Mouse (Mus musculus): ENCODE data around the gene Olfr1441.

Olfr1441 gene

DNA sequence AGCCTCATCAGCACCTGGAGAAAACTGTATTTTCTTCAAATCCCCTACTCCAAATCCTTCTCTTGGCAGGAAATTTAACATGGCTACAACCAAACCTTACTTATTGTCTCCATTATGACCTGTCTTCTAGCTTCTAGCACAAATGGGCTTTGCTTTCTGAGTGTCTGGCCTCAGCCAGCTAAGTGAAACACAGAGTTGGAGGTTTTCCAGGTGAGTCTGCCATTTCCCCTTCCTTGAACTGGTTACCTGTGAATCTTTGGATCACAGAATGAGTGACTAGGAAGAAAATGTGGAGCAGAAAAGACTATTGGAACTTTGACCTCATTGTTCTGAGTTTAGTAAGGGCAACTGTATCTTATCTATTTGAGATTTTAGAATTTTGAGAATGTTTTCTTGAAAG is at the start of gene Olfr1441:
Gene Olfr1441 (plus strand): TSS at position 73 of the 400 bp plus-strand sequence.
- DNase-seq (ENCODE audit: low read depth): no peak

DNA sequence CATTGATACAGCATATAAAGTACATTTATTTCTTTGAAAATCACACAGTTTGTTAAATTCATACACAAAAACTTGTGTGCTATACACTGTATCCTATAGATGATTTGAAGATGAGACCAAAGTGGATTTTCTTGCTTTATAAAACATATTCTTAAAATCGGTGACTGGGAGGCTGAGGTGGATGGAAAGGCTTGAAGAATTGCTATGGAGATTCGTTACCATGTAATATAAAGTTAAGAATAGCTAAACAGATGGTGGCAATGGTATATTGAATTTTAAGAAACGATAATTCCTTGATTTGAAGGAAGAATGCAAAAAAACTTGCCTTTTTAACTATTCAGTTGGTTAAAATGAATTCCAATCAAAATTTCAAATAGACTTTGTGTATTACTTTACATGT is 44.2 kb upstream of the Olfr1441 start:
- DNase-seq (ENCODE audit: low read depth): no peak

DNA sequence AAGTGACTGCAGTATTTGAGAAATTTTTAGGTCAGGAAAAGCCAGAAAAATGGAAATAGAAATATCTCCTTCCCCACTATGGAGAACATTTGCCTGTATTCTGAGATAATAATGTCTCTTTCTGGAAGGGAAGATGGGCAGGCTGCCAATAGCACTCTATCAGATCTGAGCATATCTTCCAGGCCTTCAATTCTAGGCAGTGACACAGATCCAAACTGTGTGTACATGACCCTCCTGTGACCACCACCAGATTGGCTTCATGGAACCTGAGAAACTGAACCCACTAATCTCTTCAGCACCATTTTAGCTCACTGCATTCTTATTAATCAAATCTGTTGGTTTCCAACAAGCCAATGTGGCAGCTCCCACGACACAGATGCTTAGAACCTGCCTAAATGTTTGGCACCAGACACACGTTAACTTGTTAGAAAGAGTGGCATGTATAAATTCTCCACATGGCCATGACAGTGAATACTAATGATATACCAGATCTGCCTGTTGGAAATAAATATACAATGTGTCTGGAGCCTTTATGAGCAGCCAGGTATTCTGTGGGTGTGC is 42.7 kb upstream of the Olfr1441 start:
- no peak for DNase-seq (ENCODE audit: low read depth)

DNA sequence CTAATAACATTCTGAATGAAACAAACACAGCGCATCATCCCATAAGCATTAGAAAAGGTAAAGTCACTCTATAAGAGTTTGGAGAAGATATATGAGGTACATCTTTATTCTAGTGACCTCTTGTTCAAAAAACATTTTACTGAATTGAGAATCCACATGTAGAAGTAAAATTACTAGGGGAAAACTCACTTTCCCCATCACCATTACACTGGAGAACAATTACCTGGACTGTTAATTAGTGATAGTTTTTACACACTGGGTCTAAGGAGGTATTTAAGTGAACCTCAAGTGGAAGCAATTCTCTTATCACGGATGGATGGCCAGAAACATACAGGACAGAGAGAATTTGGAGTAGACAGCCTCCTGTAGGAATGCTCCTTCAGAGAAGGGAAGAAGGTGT is 30.3 kb upstream of the Olfr1441 start, which contains the start of gene Olfr1440:
Gene Olfr1440 (plus strand): TSS at position 301 of the 400 bp plus-strand sequence.
- no peak for DNase-seq (ENCODE audit: low read depth)

DNA sequence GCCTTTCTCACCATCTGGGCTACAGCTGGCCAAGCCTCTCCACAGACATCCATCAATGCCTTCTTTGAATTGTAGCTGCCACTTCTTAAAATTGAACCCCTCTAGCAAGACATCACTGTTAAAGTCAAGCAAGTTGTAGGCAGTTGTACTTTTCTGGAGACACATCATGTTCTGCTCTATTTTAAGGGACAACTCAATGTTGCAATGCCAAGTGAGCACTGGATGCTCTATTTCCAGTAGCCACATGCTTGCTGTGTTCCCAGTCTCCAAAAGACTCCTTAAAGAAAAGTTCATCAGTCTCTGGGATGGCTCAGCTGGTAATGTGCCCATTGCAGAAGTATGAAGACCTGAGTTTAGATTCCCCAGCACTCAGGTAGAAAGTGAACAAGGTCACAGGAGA is 3.5 kb upstream of the Olfr1441 start:
- DNase-seq (ENCODE audit: low read depth): no peak

DNA sequence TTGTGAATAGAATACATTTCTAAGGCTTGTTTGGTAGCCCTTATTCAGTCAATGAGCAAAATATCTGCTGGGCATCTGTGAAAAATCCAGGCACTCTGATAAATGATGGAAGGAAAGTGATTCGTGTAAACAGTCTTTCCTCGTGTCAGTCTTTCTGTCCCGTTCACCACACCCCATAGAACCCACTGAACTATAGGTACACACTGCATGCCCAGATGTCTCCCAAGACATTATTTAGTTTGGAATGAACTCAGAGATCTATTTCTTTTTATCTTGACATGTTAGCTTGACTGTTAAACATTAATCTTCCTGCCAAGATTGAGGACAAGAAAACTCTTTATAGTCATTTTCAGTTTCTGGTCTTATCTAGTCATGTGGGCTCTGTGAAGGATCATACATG is 1.1 kb downstream of the Olfr1441 start:
- no peak for DNase-seq (ENCODE audit: low read depth)

DNA sequence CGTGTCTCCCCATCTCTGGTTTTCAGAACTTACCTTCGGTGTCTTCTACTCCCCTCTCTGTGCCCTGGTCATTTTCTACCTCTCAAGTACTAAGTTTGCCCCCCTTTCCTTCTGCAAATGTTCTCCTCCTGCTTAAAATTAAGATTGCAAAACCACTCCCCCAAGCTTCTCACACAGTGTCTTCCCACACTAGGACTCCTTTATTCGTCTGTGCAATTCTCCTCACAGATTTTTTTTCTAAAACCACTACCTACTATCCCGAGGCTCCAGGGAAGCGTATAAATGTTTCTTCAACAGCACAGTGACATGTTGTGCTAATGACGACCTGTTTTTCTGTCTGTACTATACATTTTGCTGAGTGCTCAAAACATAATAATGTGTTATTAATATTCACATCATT is 3.3 kb downstream of the Olfr1441 start:
- DNase-seq (ENCODE audit: low read depth): no peak

DNA sequence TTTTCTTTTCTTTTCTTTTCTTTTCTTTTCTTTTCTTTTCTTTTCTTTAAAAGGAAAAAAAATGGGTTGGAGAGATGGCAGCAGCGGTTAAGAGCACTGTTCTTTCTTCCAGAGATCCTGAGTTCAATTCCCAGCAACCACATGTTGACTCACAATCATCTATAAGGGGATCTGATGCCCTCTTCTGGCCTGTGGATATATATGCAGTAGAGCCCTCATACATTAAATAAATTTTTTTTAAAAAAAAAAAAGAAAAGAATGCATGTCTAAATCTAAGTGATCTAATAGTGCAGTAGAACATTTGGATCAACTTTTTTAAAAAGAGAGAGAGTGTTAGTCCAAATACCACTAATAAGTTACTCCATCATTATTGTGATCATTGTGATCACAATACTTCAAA is 4.4 kb downstream of the Olfr1441 start:
- DNase-seq (ENCODE audit: low read depth): no peak

DNA sequence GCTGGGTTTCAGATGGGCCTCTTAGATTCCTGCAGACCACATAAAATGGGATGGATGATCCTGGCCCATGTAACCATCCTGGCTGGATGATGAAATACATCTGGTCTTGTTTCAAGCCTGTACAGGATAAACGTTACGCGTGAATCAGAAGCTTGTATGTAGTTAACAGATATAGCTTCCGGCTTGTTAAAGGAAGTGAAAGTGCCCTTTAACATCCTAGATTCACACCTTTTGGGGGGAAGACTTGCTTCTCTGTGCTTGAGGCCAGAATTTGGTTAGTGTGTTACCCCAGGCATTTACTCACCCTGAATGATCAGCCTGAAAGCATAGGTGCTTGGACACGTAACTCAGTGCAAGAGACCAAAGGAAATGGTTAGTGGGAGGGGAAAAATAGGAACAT is 9.9 kb downstream of the Olfr1441 start:
- no peak for DNase-seq (ENCODE audit: low read depth)

DNA sequence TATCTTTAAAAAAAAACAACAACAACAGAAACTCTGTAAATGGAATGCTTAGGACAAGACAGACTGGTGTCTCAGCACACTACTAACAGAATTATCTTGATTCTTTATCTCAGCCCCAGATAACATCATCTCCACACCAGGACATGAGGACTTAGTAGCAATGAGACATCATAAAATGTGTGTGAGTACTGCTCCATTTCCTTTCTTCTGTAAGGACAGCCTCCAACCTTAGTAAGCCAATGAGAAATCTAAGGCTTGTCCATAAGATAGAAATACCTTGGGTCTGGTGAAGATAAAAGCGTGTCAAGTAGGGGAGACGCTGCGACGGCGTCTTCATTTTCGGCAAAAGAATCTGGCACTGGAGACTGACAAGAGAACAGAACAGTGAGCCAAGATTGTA is 10.4 kb downstream of the Olfr1441 start, which contains the start of gene Pfpl:
Gene Pfpl (plus strand): TSS at position 301 of the 400 bp plus-strand sequence.
- DNase-seq (ENCODE audit: low read depth): no peak

DNA sequence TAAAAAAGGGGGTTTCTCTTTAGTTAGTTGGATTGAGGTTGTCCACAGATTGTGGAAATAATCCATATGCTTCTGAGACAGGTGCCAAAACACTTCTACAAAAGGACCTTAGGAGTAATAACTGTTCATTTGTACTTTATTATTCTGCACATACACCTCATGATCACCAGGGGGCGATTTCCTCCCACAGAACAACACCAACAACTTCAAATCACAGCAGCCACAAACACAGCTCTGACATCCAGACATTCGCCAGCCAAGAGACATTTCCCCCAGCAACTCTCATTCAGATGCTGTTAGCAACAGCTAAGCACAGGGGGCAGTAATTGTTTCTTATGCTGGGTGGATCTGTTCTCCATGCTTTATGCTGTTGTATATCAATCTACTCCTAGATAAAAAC is 15.8 kb downstream of the Olfr1441 start:
- no peak for DNase-seq (ENCODE audit: low read depth)

DNA sequence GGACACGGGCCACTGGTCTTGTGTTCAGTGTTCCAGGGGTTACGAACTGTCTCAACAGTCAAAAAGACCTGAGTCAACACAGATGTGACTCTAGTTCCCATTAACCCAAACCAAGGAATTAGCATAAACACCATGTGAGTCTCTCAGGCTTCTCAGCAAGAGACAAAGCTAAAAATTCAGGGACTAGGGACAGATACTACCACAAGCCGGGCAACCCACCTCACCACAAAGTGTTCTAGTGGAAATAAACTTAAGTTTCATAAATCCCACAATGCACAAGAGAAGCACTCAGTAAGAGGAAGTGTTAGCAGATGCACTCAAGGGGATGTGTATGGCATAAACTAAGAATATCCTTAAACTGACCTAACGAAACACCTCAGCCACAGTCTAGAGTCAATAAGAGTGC is 17.8 kb downstream of the Olfr1441 start:
- DNase-seq (ENCODE audit: low read depth): no peak

DNA sequence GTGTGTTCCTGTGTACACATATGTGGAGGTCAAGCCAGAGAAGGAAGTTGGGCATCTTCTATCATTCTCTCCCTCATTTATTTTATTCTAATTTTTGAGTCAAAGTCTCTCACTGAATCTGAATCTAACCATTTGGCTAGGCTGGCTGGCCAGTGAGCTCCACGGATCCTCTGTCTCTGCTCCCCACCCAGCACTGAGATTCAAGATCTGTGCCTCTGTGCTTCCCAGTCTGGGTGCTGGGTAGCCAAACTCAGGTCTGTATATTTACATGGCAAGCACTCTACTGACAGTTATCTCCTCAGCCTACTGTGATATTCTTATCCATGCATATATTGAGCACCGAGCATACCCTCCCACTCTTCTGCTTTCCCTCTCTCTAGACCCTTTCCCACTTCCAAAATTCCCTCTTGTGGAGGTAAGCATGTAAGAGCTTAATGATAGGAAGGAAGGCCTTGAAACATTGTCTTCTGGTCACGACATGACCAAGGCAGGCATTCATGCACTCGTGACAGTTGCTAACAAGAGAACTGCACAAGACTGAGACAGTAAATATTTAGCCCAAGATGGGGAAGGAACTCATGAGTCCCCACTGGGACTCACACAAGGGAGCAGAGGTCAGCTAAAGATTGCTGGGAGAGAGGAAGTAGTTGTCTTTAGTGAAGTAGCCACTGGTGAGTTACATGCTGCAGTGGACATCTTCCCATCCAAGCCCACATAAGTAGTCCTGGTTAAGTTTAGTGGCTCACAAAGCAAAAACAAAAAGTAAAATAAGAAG is 18.7 kb downstream of the Olfr1441 start:
- DNase-seq (ENCODE audit: low read depth): no peak

DNA sequence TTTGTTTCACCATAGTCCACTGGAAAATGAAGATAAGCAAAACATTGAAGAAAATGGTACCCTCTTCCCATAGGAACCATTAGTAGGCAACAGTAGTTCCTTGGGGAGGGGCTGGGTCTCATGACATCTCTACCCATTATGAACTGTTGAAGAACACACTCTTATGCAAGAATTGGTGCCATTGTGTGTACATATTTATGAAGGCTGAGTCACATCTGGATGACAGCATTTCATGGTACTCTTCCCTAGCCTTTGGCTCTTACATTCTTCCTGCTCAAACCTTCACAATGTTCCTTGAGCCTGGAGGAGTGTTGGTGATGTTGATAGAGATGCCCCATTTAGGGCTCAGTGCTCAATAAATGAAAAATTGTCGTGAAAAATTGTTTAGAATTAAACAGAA is 22.3 kb downstream of the Olfr1441 start:
- no peak for DNase-seq (ENCODE audit: low read depth)

DNA sequence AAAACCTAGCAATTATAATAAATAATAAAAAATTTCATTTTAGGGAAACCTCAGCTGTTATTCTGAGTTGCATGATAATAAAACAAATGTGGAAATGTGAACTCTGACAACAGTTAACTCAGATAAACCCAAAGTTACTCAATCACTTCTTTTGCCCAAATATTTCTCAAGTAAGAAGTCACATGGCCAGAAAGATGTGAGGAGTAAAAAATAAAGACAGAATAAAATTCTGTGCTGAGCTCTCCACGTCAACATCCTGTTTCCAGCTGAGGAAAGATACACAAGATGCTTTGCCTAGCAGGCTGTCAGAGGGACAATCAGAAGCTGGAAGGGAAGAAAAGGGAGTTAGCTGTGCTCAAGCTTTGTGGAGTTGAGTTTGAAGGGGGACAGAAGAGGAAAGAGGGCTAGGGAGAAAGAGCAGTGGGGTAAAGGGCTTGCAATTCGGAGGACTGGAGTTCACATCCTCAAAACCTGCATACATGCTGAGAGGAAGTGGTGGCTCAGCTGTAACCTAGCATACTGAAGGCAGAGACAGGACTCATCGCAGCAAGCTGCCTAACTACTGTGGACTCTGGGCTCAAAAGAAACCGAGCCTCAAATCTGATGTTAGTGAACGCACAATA is 23.0 kb downstream of the Olfr1441 start:
- no peak for DNase-seq (ENCODE audit: low read depth)

DNA sequence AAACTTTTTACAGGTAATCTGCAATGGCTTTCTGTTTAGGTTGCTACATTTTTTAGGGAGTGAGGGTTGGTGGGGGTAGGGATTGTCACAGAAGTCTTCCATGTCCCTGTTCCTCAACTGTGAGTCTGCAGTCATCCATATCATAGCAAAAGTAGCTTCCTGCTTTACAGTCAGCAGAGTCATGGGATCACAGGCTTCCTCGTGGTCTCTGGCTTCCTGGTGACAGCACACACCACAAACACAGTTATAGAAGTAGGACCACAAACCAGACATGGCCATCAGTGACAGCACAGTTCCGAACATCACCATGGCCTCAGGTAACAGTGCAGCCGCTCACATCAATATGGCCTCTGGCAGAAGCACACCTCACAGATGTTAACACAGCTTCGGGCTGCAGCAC is 25.3 kb downstream of the Olfr1441 start:
- DNase-seq (ENCODE audit: low read depth): no peak

DNA sequence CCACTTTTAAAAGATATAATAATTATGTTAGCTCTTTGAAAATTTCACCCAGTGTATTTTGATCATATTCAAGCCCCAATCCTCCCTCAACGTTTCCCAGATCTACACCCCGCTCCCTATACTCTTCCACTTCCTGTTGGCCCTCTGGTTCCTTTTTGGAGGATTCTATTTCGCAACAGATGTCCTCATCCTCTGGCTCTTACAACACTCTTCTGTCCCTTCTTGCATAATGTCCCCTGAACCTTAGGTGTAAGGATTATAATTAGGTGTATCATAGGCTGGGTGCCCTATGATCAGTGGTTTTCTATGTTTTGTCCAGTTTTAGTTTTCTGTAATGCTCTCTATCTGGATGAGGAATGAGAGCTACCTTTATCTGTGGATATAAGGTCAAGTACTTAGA is 27.8 kb downstream of the Olfr1441 start:
- DNase-seq (ENCODE audit: low read depth): no peak

DNA sequence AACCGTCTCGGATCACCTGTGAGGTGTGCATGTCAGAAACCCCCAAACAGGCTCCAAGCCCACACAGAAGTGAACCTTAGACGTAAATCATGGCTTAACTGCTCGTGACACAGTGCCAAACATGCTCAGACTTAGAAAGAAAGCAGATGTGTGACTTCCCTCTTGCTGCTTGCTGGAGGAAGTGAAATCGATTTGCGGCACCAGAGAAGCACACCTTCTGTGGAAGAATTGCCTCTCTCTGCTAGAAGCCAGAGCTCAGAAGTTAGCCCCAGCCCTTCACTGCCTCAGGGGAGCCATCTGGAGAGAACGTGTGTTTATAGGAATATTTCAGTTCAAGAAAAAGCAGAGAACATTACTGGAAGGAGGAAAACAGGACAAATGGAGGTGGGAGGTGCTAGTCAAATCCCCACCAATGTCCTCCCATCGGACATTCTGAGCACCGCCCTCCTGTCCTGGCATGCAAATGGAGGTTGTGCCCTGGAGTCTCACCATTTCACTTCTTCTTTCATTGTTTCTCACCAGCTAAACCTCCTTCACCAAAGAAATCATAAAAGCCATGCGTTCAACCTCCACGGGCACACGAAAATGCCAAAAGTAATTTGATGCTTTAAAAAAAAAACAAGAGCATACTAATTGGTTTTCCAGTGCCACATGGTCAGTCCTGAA is 40.3 kb downstream of the Olfr1441 start:
- no peak for DNase-seq (ENCODE audit: low read depth)

DNA sequence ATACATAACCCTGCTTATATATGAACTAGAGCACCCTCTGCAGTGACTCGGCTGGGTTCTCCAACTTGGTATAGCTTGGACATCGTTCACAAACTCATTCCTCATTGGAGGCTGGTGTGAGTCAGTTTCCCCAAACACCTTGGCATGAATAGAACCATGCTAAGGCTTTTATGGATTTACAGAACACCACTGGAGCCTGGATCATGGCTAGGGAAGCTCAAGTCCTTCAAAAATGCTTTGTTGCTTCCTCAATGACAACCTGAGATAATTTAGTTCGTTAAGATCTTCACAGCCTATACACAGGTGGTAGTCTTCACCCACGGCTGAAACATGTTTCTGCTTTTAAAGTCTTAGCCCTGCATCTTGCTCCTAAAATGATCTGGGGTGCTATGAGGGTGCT is 42.3 kb downstream of the Olfr1441 start:
- DNase-seq (ENCODE audit: low read depth): no peak

DNA sequence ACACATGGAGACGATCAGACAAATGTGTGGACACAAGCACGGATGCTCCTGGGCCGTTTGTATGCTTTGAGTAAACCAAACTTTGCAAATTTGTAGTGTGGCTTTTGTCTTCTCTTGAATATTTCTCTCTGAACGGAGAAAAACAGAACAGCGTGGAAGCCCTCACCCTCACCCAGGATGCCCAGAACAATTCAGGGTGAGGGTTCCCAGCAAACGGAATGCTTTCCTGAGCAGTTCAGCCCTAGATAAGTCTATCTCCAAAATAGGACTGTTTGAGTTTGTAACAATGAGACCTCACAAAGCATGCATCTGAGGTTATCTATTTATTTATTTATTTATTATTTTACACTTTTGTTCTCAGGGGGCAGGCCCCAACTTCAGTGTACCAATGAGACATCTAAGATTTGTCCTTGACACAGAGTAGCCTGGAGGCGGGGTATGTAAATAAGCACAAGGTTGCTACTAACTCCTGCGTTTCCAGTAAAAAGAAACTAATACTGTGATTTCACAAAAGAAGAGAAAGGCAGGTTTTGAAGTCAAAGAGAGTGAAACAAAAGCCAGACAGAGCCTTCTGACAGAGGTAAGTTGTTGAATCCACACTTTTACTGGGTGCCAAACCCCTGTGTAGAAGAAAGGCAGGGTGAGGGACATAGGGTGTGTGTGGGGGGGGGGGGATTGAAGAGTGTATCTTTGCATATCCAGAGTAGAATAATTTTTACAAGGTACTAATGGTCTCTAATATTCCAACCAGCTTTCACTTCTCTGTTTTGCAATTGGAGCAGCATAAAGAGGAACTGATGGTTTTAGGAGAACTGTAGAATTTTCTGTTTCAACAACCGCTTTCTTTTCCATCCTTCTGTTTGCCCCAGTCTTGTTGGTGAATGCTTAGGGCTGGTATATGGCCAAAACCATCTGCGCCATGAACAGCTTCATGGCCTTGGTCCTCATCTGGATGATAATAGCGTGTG is 43.3 kb downstream of the Olfr1441 start, which contains the start of gene Mpeg1:
Gene Mpeg1 (plus strand): TSS at position 498 of the 968 bp plus-strand sequence.
- DNase-seq (ENCODE audit: low read depth): no peak

Measured in c-Kit-positive CD71-positive TER-119-negative erythroid progenitor cells, embryonic 14.5 days (primary cell).